Mouse (Mus musculus): Measurements from ENCODE around the gene Sstr3.

GRCm38 (mm10) chr15:78544561-78545001 is at the start of gene Sstr3:
- TF ChIP-seq CTCF (IDR thresholded peaks at IDR 0.05; ENCODE audit: low read depth) (no peak), EP300 (optimal IDR thresholded peaks at IDR 0.05) (no peak)
